Mouse (Mus musculus): ENCODE results near the gene Inafm1. TPM values are rescaled to one million over a fixed set of nuclear protein-coding genes. Genes with fewer than 3 reads are reported as not detected.
"Not testable (repeated sequence)": the region's sequence is repeated elsewhere in the genome, so short reads cannot be mapped to it uniquely, and the experiment has no call there.

The Inafm1 gene
- polyA plus RNA-seq, 1 experiment, result 44.7 TPM

DNA sequence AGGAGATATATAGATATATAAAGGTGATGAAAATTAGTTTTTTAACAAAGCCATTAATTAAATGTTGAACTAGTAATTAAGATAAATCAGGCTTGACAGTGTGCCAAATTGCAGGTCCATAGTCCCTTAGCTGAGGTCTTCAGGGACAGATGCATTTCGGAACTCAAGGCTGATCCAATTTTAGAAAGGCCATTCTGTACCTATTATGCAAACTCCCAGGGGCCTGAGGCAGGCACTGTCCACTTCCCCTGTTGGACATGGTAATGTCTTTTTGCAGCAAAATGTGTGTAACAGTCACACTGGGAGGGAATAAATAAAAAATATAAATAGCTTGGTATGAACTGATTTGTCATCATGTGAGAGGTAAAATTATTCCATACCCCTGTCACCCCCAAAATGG is 2.3 kb downstream of the Inafm1 start:
- no peak overlapping the region for H3K27ac ChIP-seq (ENCODE audit: control insufficient read depth, insufficient read depth, low read length)
- H3K4me1 ChIP-seq (replicated peaks; ENCODE audit: control insufficient read depth, insufficient read depth, low read length), result peaks cover 17% of the 10 kb centered on the region
- no peak overlapping the region for H3K4me3 ChIP-seq (ENCODE audit: control insufficient read depth, insufficient read depth, low read length)
- TF ChIP-seq POLR2A (IDR thresholded peaks at IDR 0.05; ENCODE audit: control insufficient read depth, extremely low read depth, insufficient read depth, low read length, poor library complexity), result no peak
- no peak for TF ChIP-seq CTCF (IDR thresholded peaks at IDR 0.05; ENCODE audit: borderline replicate concordance, control insufficient read depth, extremely low read depth, insufficient read depth, low read length, poor library complexity)
- 96% methylated on average over 1 of the region's 1 CpGs for WGBS
- H3K27me3 ChIP-seq (ENCODE audit: control insufficient read depth, insufficient read depth, low read length), result no peaks in the 10 kb centered on the region
- H3K36me3 ChIP-seq (ENCODE audit: control insufficient read depth, insufficient read depth, low read length), result no peaks in the 10 kb centered on the region
- DNase-seq, result no peak

DNA sequence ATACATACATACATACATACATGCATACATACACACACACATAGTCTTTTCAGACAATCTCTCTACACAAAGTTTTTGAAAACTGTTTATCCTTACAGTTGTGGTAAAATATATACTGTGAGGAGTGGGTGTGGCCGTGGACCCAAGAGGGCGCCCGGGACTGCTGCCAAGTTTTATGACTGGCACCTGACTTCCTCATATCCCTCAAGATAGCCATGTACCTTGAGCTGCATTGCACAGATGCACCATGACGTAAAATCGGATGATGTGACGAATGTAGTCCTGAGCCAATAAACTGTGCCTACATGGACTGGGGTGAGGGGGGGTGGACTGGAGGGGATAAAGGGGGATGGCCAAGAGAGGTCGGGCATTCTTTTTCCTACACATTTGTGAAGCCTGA is 6.8 kb downstream of the Inafm1 start:
- H3K27me3 ChIP-seq (ENCODE audit: control insufficient read depth, insufficient read depth, low read length); DNase-seq; H3K27ac ChIP-seq (ENCODE audit: control insufficient read depth, insufficient read depth, low read length); H3K4me1 ChIP-seq (replicated peaks; ENCODE audit: control insufficient read depth, insufficient read depth, low read length); H3K4me3 ChIP-seq (ENCODE audit: control insufficient read depth, insufficient read depth, low read length); H3K36me3 ChIP-seq (ENCODE audit: control insufficient read depth, insufficient read depth, low read length): not testable (repeated sequence)
- WGBS, result 22% methylated on average over 7 of the region's 7 CpGs

DNA sequence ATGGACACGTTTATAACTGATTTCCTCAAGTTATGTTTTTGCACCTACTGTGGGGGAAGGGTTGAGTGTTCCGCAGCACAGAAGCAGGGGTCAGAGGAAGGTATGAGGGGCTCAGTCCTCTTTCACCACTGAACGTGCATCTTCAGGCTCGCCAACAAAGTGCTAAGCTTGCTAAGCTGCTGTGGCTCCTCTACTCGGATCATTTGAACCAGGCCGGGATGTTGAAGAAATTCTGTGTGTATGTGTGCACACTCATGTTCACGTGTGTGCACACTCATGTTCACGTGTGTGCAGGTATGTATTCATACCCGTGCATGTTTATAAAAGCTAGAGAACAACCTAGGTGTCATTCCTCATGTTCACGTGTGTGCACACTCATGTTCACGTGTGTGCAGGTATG is 7.6 kb downstream of the Inafm1 start:
- Histone ChIP-seq H3K4me3 (ENCODE audit: control insufficient read depth, insufficient read depth, low read length) (no peak overlapping the region), H3K27me3 (ENCODE audit: control insufficient read depth, insufficient read depth, low read length) (no peaks in the 10 kb centered on the region), H3K36me3 (ENCODE audit: control insufficient read depth, insufficient read depth, low read length) (no peaks in the 10 kb centered on the region), H3K4me1 (replicated peaks; ENCODE audit: control insufficient read depth, insufficient read depth, low read length) (no peaks in the 10 kb centered on the region), H3K27ac (ENCODE audit: control insufficient read depth, insufficient read depth, low read length) (no peak overlapping the region)
- TF ChIP-seq POLR2A (IDR thresholded peaks at IDR 0.05; ENCODE audit: control insufficient read depth, extremely low read depth, insufficient read depth, low read length, poor library complexity), result no peak
- TF ChIP-seq CTCF (IDR thresholded peaks at IDR 0.05; ENCODE audit: borderline replicate concordance, control insufficient read depth, extremely low read depth, insufficient read depth, low read length, poor library complexity), result no peak
- WGBS, result 93% methylated on average over 11 of the region's 11 CpGs
- DNase-seq, result no peak

DNA sequence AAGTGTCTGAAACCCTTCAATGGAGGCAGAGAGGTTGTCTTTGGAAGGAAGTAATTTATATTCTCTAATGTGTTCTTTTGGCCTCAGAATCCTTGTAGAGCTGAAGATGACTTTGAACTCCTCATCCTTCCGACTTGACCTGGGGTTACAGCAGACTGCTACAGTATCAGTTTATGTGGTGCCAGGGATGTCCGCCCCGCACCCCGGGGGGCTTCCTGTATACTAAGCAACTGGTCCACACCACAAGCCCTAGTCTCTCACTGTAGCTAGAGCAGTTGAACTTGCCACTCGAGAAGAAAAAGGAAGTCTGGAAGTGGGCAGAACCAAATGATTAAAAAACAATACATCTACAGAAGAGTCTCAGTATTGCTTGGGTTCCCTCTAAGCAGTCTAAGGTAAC is 9.6 kb downstream of the Inafm1 start:
- 10% methylated on average over 5 of the region's 5 CpGs for WGBS
- H3K27ac ChIP-seq (ENCODE audit: control insufficient read depth, insufficient read depth, low read length), result no peak overlapping the region
- no peaks in the 10 kb centered on the region for H3K4me1 ChIP-seq (replicated peaks; ENCODE audit: control insufficient read depth, insufficient read depth, low read length)
- no peaks in the 10 kb centered on the region for H3K27me3 ChIP-seq (ENCODE audit: control insufficient read depth, insufficient read depth, low read length)
- TF ChIP-seq CTCF (IDR thresholded peaks at IDR 0.05; ENCODE audit: borderline replicate concordance, control insufficient read depth, extremely low read depth, insufficient read depth, low read length, poor library complexity) (no peak), POLR2A (IDR thresholded peaks at IDR 0.05; ENCODE audit: control insufficient read depth, extremely low read depth, insufficient read depth, low read length, poor library complexity) (no peak)
- H3K4me3 ChIP-seq (ENCODE audit: control insufficient read depth, insufficient read depth, low read length), result no peak overlapping the region
- DNase-seq, result no peak
- H3K36me3 ChIP-seq (ENCODE audit: control insufficient read depth, insufficient read depth, low read length), result no peaks in the 10 kb centered on the region

DNA sequence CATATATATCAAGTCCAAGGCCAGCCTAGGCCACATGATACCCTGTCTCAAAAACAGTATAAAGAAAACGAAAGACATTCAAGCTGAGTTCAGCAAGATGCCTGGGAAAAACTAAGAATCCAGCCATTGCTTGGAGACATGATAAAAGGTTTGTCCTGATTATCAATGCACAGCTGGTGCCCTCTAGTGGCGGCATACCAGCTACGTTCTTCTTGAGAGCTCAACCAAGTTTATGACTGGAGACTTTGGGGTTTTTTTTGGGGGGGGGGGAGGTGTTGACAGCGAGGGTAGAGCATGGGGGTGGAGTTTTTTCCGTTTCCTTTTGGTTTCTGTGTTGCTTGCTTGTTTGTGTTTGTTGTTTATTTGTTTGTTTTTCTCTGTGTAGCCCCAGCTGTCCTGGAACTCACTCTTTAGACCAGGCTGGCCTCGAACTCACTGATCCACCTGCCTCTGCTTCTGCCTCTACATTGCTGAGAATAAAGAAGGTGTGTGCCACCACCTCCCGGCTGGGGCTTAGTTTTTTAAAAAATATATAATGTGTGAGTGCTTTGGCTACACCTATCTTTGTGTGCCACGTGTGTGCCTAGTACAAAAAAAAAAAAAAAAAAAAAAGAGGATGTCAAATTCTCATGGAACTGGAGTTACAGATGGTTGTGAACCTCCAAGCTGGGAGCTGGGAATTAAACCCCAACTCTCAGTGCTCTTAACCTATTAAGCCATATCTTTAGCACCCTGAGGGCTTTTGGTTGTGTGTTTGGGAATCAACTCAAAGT is 10.2 kb downstream of the Inafm1 start:
- 14% methylated on average over 8 of the region's 8 CpGs for WGBS
- H3K27ac ChIP-seq (ENCODE audit: control insufficient read depth, insufficient read depth, low read length), result no peak overlapping the region
- no peaks in the 10 kb centered on the region for H3K36me3 ChIP-seq (ENCODE audit: control insufficient read depth, insufficient read depth, low read length)
- H3K27me3 ChIP-seq (ENCODE audit: control insufficient read depth, insufficient read depth, low read length), result no peaks in the 10 kb centered on the region
- H3K4me3 ChIP-seq (ENCODE audit: control insufficient read depth, insufficient read depth, low read length), result no peak overlapping the region
- H3K4me1 ChIP-seq (replicated peaks; ENCODE audit: control insufficient read depth, insufficient read depth, low read length), result no peaks in the 10 kb centered on the region
- DNase-seq, result peak; percentile 77
- TF ChIP-seq POLR2A (IDR thresholded peaks at IDR 0.05; ENCODE audit: control insufficient read depth, extremely low read depth, insufficient read depth, low read length, poor library complexity), result no peak
- TF ChIP-seq CTCF (IDR thresholded peaks at IDR 0.05; ENCODE audit: borderline replicate concordance, control insufficient read depth, extremely low read depth, insufficient read depth, low read length, poor library complexity), result no peak

DNA sequence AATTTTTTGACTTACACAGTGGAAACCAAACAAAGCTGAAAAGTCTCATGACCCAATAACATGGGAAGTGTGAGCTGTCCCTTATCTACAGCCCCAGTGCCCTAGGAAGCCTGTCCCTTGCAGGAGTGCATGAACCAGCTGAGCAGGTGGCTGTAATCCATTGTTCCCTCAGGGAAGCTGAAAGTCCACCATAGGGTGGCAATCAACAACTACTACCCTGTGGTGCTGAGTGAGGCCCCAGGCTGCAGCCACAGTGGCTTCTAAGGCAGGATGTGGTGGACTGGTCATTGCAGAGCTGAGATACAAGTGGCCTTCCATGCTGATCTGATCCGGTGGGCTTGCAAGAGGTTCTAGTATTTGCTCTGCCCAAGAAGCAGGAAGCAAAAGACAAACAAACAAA is 12.3 kb downstream of the Inafm1 start:
- DNase-seq, result no peak
- WGBS, result 63% methylated on average over 1 of the region's 1 CpGs
- Histone ChIP-seq H3K27me3 (ENCODE audit: control insufficient read depth, insufficient read depth, low read length) (no peaks in the 10 kb centered on the region), H3K27ac (ENCODE audit: control insufficient read depth, insufficient read depth, low read length) (no peak overlapping the region), H3K4me3 (ENCODE audit: control insufficient read depth, insufficient read depth, low read length) (no peak overlapping the region), H3K4me1 (replicated peaks; ENCODE audit: control insufficient read depth, insufficient read depth, low read length) (no peaks in the 10 kb centered on the region), H3K36me3 (ENCODE audit: control insufficient read depth, insufficient read depth, low read length) (no peaks in the 10 kb centered on the region)
- TF ChIP-seq POLR2A (IDR thresholded peaks at IDR 0.05; ENCODE audit: control insufficient read depth, extremely low read depth, insufficient read depth, low read length, poor library complexity), result no peak
- TF ChIP-seq CTCF (IDR thresholded peaks at IDR 0.05; ENCODE audit: borderline replicate concordance, control insufficient read depth, extremely low read depth, insufficient read depth, low read length, poor library complexity), result no peak

DNA sequence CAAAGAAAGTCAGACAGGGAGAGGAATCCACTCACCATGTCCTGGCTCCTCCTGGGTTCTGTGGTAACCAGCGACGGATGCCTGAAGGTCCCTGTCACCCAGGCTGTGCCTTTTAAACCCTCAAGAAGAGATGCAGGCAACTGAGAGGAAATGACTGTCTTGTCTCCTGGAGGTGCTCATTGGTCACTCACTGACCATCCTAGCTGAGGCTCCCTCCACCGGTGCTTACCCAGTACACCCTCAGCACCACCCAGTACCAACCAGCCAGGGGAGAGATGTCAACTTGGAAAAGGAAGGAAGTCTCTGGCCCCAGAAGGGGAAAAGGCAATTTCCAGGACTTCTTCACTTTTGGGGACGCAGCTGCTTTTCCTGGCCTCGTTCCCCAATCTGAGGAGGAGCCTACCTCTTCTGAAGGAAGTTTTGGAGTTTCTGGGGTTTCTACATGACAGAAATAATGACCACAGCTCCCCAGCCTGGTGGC is 14.3 kb downstream of the Inafm1 start, which contains the start of gene C5ar1:
C5ar1 (minus strand) TSS at position 431 of the 481 bp plus-strand sequence.
- no peaks in the 10 kb centered on the region for H3K4me1 ChIP-seq (replicated peaks; ENCODE audit: control insufficient read depth, insufficient read depth, low read length)

More for the DNA sequence above, 14.3 kb downstream of the Inafm1 start, which contains the start of gene C5ar1:
- WGBS, result 76% methylated on average over 5 of the region's 5 CpGs
- no peak for DNase-seq
- H3K4me3 ChIP-seq (ENCODE audit: control insufficient read depth, insufficient read depth, low read length), result no peak within 1 kb of the TSS
- H3K36me3 ChIP-seq (ENCODE audit: control insufficient read depth, insufficient read depth, low read length), result no peaks in the 10 kb centered on the region
- TF ChIP-seq POLR2A (IDR thresholded peaks at IDR 0.05; ENCODE audit: control insufficient read depth, extremely low read depth, insufficient read depth, low read length, poor library complexity) (no peak), CTCF (IDR thresholded peaks at IDR 0.05; ENCODE audit: borderline replicate concordance, control insufficient read depth, extremely low read depth, insufficient read depth, low read length, poor library complexity) (no peak)
- H3K27ac ChIP-seq (ENCODE audit: control insufficient read depth, insufficient read depth, low read length), result no peak within 1 kb of the TSS
- H3K27me3 ChIP-seq (ENCODE audit: control insufficient read depth, insufficient read depth, low read length), result no peaks in the 10 kb centered on the region

All from thymus, adult 2 months (tissue).